Mouse (Mus musculus): Measurements from ENCODE around the gene Atp5g3. TPM values are rescaled to one million over a fixed set of nuclear protein-coding genes. Genes with fewer than 3 reads are reported as not detected.
A peak's percentile ranks its signal among the peaks of the same experiment; 100 is the strongest.

Atp5g3 gene
- 1,875 and 1,947 TPM in 2 replicates for polyA plus RNA-seq (2015; fragmentation: Nextera tagmentation; extraction: Ambion mirVana)

DNA sequence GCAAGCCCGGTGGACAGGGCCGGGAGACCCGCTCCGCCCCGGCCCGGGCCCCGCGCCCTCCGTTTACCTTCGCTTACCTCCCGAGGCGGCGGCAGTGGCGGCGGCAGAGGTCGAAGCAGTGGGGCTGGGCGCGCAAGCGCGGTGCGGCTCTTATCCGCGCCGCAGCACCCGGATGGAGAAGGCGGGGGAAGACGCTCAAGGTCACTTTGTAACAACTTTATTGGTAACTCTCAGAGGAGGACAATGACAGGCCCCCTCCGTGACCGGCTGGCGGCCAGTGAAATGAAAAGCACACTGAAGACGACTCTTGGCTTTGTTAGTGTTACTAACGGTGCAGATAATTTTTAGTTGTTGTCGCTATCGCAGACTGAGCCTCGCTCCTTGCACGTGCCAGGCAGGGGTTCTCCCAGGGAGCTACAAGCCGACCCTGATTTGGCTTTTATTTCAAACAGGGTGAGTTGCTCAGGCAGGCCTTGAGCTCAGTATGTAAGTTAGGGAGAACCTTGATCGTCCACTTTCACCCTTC, at the start of gene Atp5g3:
Gene Atp5g3, minus strand, starts transcription at position 152 of the 526 bp plus-strand sequence.
- no peaks in the 10 kb centered on the region for H3K27me3 ChIP-seq (replicated peaks; ENCODE audit: control insufficient read depth, insufficient read depth, low read length)
- H3K4me1 ChIP-seq (ENCODE audit: control insufficient read depth, insufficient read depth, low read length), result peaks cover 3% of the 10 kb centered on the region; the same call in 1 of the 2 replicates
- H3K9me3 ChIP-seq (ENCODE audit: control insufficient read depth, low read length), result no peaks in the 10 kb centered on the region
- H3K27ac ChIP-seq (ENCODE audit: low read length), result peak within 1 kb of the TSS; percentile 98
- ATAC-seq, result peak; percentile 88
- H3K36me3 ChIP-seq (ENCODE audit: control insufficient read depth, insufficient read depth, low read length), result peaks cover 21% of the 10 kb centered on the region
- peak within 1 kb of the TSS; percentile 100 for H3K9ac ChIP-seq (ENCODE audit: low read depth, low read length)
- H3K4me3 ChIP-seq (ENCODE audit: low read length), result peak within 1 kb of the TSS; percentile 99
- WGBS, result under 1% methylated on average over 38 of the region's 38 CpGs
- H3K4me2 ChIP-seq (ENCODE audit: low read depth, low read length), result peak within 1 kb of the TSS; percentile 72

DNA sequence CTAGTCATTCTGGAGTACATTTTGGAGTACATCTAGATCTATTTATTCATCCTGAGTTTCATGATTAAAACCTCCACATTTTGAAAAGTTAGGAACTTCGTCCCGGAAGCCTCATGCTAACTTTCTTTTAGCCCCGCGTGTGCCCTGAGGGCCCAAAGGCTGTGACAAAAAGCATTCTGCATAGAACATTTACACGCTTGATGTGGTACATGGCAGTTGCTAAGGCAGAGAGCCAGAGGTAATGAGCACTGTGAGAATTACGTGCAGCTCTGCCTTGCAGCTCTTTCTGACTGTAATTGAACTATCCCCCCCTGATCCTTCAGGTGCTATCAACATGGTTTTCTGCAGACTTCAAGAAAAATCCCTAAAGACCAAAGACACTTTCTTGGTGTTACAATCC, 47.2 kb upstream of the Atp5g3 start:
- Histone ChIP-seq H3K27ac (ENCODE audit: low read length) (no peak overlapping the region), H3K27me3 (replicated peaks; ENCODE audit: control insufficient read depth, insufficient read depth, low read length) (no peaks in the 10 kb centered on the region), H3K4me2 (ENCODE audit: low read depth, low read length) (no peak overlapping the region), H3K9me3 (ENCODE audit: control insufficient read depth, low read length) (no peaks in the 10 kb centered on the region), H3K36me3 (ENCODE audit: control insufficient read depth, insufficient read depth, low read length) (no peaks in the 10 kb centered on the region), H3K4me1 (ENCODE audit: control insufficient read depth, insufficient read depth, low read length) (0 out of 2 replicates have a peak, but pooled peaks cover under 1% of the 10 kb centered on the region), H3K4me3 (ENCODE audit: low read length) (no peak overlapping the region), H3K9ac (ENCODE audit: low read depth, low read length) (no peak overlapping the region)
- no peak for ATAC-seq
- WGBS, result 84% methylated on average over 6 of the region's 6 CpGs

DNA sequence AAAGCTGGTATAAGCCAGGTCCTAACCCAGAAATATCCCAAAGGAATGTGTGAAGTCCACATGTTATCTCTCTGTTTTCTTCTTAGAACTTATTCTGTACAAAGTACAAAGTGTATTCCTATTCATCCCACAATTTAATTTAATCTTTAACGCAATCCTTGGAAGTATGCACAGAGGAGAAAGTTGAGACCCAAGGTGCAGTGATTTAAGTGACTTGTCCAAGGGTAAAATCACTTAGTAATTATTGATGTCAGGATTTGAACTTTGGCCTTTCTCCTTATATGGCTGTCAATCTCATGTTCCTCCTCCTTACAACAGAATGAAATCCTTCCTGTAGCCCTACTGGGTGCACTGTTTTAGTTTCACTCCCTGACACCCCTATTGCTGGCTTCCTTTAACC, 42.5 kb upstream of the Atp5g3 start:
- no peaks in the 10 kb centered on the region for H3K27me3 ChIP-seq (replicated peaks; ENCODE audit: control insufficient read depth, insufficient read depth, low read length)
- WGBS, result 82% methylated on average over 1 of the region's 1 CpGs
- peak; percentile 56 for ATAC-seq
- no peak overlapping the region for H3K27ac ChIP-seq (ENCODE audit: low read length)
- no peak overlapping the region for H3K4me2 ChIP-seq (ENCODE audit: low read depth, low read length)
- no peaks in the 10 kb centered on the region for H3K36me3 ChIP-seq (ENCODE audit: control insufficient read depth, insufficient read depth, low read length)
- H3K9me3 ChIP-seq (ENCODE audit: control insufficient read depth, low read length), result no peaks in the 10 kb centered on the region
- H3K4me3 ChIP-seq (ENCODE audit: low read length), result no peak overlapping the region
- no peak overlapping the region for H3K9ac ChIP-seq (ENCODE audit: low read depth, low read length)
- peaks cover 11% of the 10 kb centered on the region for H3K4me1 ChIP-seq (ENCODE audit: control insufficient read depth, insufficient read depth, low read length)

DNA sequence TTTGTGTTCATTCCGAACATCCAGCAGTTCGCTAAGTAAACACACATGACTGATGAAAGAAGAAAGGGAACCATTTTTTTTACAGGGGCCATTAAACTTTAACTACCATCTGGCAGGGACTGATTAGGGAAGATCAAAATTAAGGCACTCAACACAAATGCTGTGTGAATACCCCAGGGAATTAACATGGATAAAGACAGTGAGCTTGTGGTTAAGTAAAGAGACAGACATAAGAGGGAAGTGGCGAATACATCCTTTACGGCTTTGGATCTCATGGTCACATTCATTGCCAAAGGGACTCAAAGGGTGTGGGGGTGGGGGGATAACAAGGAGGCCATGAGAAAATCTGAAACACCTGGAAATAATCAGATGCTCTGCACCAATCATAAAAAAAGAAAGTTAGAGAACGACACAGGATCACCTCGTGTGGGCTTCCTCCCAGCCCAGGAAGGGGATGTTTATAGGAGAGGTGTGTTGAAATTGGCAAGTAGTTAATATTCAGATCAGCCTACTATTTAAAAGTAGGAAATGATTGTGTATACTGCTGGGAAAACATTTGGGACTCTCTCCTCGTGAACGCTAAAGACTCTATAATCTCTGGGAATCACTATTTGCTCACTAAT, 41.6 kb upstream of the Atp5g3 start:
- Histone ChIP-seq H3K4me1 (ENCODE audit: control insufficient read depth, insufficient read depth, low read length) (peaks cover 11% of the 10 kb centered on the region), H3K36me3 (ENCODE audit: control insufficient read depth, insufficient read depth, low read length) (no peaks in the 10 kb centered on the region), H3K27me3 (replicated peaks; ENCODE audit: control insufficient read depth, insufficient read depth, low read length) (no peaks in the 10 kb centered on the region), H3K4me3 (ENCODE audit: low read length) (no peak overlapping the region), H3K9ac (ENCODE audit: low read depth, low read length) (no peak overlapping the region), H3K27ac (ENCODE audit: low read length) (no peak overlapping the region), H3K9me3 (ENCODE audit: control insufficient read depth, low read length) (no peaks in the 10 kb centered on the region), H3K4me2 (ENCODE audit: low read depth, low read length) (no peak overlapping the region)
- WGBS, result 38% methylated on average over 8 of the region's 8 CpGs
- ATAC-seq, result no peak

DNA sequence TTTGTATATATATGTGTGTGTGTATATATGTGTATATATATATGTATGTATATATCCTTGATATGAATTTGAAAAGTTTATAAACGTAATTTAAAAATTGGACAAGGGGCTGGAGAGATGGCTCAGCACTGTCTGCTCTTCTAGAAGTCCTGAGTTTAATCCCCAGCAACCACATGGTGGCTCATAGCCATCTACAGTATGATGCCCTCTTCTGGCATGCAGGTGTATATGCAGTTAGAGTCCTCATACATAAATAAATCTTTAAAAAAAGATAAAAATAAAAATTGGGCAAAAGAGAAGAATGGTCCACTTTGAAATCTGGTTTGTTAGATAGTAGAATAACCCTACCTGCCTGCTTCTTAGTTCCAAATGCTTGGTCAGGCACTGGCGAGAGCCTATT, 36.2 kb upstream of the Atp5g3 start:
- no peaks in the 10 kb centered on the region for H3K36me3 ChIP-seq (ENCODE audit: control insufficient read depth, insufficient read depth, low read length)
- no peak for ATAC-seq
- no peaks in the 10 kb centered on the region for H3K9me3 ChIP-seq (ENCODE audit: control insufficient read depth, low read length)
- H3K4me3 ChIP-seq (ENCODE audit: low read length), result no peak overlapping the region
- no peak overlapping the region for H3K27ac ChIP-seq (ENCODE audit: low read length)
- no peak overlapping the region for H3K9ac ChIP-seq (ENCODE audit: low read depth, low read length)
- H3K4me1 ChIP-seq (ENCODE audit: control insufficient read depth, insufficient read depth, low read length), result peaks cover under 1% of the 10 kb centered on the region; the same call in 1 of the 2 replicates
- 87% methylated on average over 2 of the region's 2 CpGs for WGBS
- no peaks in the 10 kb centered on the region for H3K27me3 ChIP-seq (replicated peaks; ENCODE audit: control insufficient read depth, insufficient read depth, low read length)
- H3K4me2 ChIP-seq (ENCODE audit: low read depth, low read length), result no peak overlapping the region

DNA sequence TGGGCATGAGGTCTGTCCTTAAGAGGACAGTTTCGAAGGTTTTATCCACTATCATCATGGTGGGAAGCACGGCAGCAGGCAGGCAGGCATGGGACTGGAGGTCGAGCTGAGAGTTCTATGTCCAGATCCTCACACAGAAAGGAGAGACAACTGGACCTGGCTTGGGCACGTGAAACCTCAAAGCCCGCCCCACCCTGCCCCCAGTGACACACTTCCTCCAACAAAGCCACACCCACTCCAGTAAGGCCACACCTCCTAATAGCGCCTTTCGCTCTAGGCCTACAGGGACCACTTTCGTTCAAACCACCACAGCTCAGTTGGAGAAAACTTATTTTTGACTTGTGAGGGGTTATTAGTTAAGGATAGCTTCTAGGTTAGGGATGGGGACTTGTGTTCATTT, 32.6 kb upstream of the Atp5g3 start:
- H3K4me3 ChIP-seq (ENCODE audit: low read length), result no peak overlapping the region

DNA sequence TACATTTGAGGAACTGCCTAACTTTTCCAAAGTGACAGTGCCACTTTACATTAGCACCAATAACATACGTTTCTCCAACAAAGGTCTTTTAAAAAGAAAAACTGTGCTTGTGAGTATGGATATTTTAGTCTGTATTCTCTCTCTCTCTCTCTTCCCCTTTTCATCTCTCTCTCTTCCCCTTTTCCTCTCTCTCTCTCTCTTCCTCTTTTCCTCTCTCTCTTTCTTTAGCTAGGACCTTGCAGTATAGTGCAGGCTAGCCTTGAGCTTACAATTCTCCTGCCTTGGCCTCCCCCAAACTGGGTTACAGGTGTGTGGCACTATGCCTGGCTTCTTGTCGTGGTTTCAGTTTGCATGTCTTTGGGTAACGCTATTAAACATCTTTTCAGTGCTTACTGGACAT, 31.7 kb upstream of the Atp5g3 start:
- 62% methylated on average over 3 of the region's 3 CpGs for WGBS
- Histone ChIP-seq H3K9me3 (ENCODE audit: control insufficient read depth, low read length) (no peaks in the 10 kb centered on the region), H3K4me1 (ENCODE audit: control insufficient read depth, insufficient read depth, low read length) (no peaks in the 10 kb centered on the region), H3K9ac (ENCODE audit: low read depth, low read length) (no peak overlapping the region), H3K27ac (ENCODE audit: low read length) (no peak overlapping the region), H3K27me3 (replicated peaks; ENCODE audit: control insufficient read depth, insufficient read depth, low read length) (no peaks in the 10 kb centered on the region), H3K4me2 (ENCODE audit: low read depth, low read length) (no peak overlapping the region), H3K36me3 (ENCODE audit: control insufficient read depth, insufficient read depth, low read length) (no peaks in the 10 kb centered on the region), H3K4me3 (ENCODE audit: low read length) (no peak overlapping the region)
- no peak for ATAC-seq

More for the DNA sequence above, 32.6 kb upstream of the Atp5g3 start:
- H3K9ac ChIP-seq (ENCODE audit: low read depth, low read length), result no peak overlapping the region
- no peaks in the 10 kb centered on the region for H3K27me3 ChIP-seq (replicated peaks; ENCODE audit: control insufficient read depth, insufficient read depth, low read length)
- H3K27ac ChIP-seq (ENCODE audit: low read length), result no peak overlapping the region
- no peak overlapping the region for H3K4me2 ChIP-seq (ENCODE audit: low read depth, low read length)
- H3K4me1 ChIP-seq (ENCODE audit: control insufficient read depth, insufficient read depth, low read length), result no peaks in the 10 kb centered on the region
- H3K9me3 ChIP-seq (ENCODE audit: control insufficient read depth, low read length), result no peaks in the 10 kb centered on the region
- no peak for ATAC-seq
- 91% methylated on average over 8 of the region's 8 CpGs for WGBS
- no peaks in the 10 kb centered on the region for H3K36me3 ChIP-seq (ENCODE audit: control insufficient read depth, insufficient read depth, low read length)

DNA sequence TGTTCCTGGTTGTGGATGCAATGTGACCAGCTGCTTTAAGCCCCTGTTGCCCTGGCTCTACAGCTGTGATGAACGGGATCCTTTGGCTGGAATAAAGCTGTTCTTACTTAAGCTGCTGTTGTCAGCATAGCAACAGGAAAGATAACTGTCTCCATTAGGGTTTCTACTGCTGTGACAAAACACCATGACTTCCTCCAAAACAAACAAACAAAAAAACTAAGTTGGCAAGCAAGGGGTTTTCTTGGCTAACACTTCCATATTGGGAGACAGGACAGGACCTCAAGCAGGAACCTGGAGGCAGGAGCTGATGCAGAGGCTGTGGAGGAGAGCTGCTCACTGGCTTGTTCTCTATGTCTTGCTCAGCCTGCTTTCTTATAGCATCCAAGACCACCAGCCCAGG, 30.2 kb upstream of the Atp5g3 start:
- H3K4me2 ChIP-seq (ENCODE audit: low read depth, low read length), result no peak overlapping the region
- 61% methylated on average over 1 of the region's 1 CpGs for WGBS
- ATAC-seq, result no peak
- H3K4me1 ChIP-seq (ENCODE audit: control insufficient read depth, insufficient read depth, low read length), result no peaks in the 10 kb centered on the region
- H3K9ac ChIP-seq (ENCODE audit: low read depth, low read length), result no peak overlapping the region
- H3K9me3 ChIP-seq (ENCODE audit: control insufficient read depth, low read length), result no peaks in the 10 kb centered on the region
- H3K4me3 ChIP-seq (ENCODE audit: low read length), result no peak overlapping the region
- H3K27me3 ChIP-seq (replicated peaks; ENCODE audit: control insufficient read depth, insufficient read depth, low read length), result no peaks in the 10 kb centered on the region
- no peaks in the 10 kb centered on the region for H3K36me3 ChIP-seq (ENCODE audit: control insufficient read depth, insufficient read depth, low read length)
- no peak overlapping the region for H3K27ac ChIP-seq (ENCODE audit: low read length)

DNA sequence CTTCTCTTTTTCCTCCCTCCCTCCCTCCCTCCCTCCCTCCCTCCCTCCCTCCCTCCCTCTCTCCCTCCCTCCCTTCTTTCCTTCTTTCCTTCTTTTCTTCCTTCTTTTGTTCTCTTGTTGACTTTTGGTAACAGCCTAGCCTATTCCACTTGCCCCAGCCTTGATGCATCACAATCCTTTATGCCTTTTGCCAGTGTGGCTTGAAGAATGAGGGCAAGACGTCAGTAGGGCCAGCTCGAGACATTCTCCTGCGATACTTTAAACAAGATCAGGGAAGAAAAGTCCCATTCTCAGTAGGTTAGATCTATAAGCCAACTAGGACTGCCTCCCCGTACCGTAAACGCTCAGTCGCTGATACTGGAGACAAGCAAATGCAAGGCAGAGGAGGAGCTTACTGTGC, 29.3 kb upstream of the Atp5g3 start:
- Histone ChIP-seq H3K4me3 (ENCODE audit: low read length) (no peak overlapping the region), H3K9me3 (ENCODE audit: control insufficient read depth, low read length) (no peaks in the 10 kb centered on the region), H3K36me3 (ENCODE audit: control insufficient read depth, insufficient read depth, low read length) (no peaks in the 10 kb centered on the region), H3K27me3 (replicated peaks; ENCODE audit: control insufficient read depth, insufficient read depth, low read length) (no peaks in the 10 kb centered on the region), H3K9ac (ENCODE audit: low read depth, low read length) (no peak overlapping the region), H3K4me2 (ENCODE audit: low read depth, low read length) (no peak overlapping the region), H3K27ac (ENCODE audit: low read length) (no peak overlapping the region), H3K4me1 (ENCODE audit: control insufficient read depth, insufficient read depth, low read length) (no peaks in the 10 kb centered on the region)
- no peak for ATAC-seq
- WGBS, result 77% methylated on average over 7 of the region's 7 CpGs

DNA sequence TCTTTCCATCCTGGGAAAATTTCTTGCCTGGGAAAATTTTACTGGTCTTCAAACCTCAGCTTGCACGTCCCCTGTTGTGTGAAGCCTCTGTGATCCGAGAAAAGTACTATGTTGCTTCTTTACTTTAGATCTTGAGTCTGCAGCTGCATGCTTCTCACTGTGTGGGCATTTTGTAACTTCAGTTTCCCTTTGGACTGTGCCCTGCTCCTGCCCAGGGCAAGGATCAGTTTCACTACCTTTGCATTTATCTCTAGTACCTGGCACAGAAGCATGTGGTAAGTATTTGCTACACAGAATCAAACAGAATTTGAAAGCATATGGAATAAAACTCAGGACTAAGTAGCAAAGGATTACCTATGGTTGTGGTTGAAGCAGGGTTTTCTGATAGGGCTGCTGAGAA, 27.8 kb upstream of the Atp5g3 start:
- 85% methylated on average over 2 of the region's 2 CpGs for WGBS
- ATAC-seq, result no peak
- H3K4me2 ChIP-seq (ENCODE audit: low read depth, low read length), result no peak overlapping the region
- H3K9me3 ChIP-seq (ENCODE audit: control insufficient read depth, low read length), result no peaks in the 10 kb centered on the region
- H3K4me1 ChIP-seq (ENCODE audit: control insufficient read depth, insufficient read depth, low read length), result no peaks in the 10 kb centered on the region
- no peak overlapping the region for H3K27ac ChIP-seq (ENCODE audit: low read length)
- H3K36me3 ChIP-seq (ENCODE audit: control insufficient read depth, insufficient read depth, low read length), result no peaks in the 10 kb centered on the region
- H3K27me3 ChIP-seq (replicated peaks; ENCODE audit: control insufficient read depth, insufficient read depth, low read length), result no peaks in the 10 kb centered on the region
- H3K9ac ChIP-seq (ENCODE audit: low read depth, low read length), result no peak overlapping the region
- H3K4me3 ChIP-seq (ENCODE audit: low read length), result no peak overlapping the region
